Mouse (Mus musculus) CH12F3 (cell line): ENCODE results near the gene Gm773.
"Not testable (repeated sequence)": the region's sequence is repeated elsewhere in the genome, so short reads cannot be mapped to it uniquely, and the experiment has no call there.

Experiments
- in situ Hi-C: fragments of 300-500 bp; cut with MboI; formaldehyde crosslinking; loops from 2 replicates; pipeline ENCODE4 v1.14.3; 2020; ENCODE audit warnings: low sequenced_read_pairs

Gm773 gene

DNA sequence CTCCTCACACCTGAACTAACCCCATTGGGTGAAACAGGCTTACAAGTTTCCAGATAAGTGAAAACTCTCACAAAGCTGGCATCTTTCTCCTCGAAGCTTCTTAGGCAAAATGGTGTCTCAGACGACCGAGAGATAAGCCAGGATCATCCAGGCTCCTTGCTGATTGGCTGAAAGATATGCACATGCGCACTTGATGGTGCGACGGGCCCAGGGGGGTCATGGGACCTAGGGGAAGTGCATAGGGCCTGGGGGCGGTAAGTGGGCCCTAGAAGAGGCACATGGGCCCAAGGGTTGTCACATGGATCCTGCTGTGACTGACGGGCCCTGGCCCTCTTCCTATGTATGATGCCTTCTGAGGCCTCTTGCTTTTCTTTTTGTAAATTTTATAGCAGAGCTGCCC is at the start of gene Gm773:
Gene Gm773, minus strand, starts transcription at position 111 of the 400 bp plus-strand sequence.
- in situ Hi-C loops: no loop called here

DNA sequence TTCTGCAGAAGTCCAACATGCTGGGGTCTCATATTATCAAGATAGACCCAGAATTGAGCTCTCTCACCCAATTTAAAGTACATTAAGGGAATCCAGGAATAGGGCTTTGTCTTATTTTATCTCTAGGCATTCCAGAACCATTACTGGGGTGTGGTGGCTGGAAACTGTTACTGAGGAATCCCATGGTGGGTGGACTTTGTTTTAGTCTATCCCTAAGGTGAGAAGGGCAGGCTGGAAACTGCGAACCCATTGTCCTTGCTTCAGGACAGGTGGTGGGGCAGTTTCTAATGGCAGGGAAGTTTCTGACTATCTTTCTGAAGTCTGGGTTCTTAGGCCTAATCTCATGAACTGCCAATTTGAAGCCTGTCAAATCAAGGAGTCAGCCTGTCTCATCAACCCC is 26.2 kb downstream of the Gm773 start:
- in situ Hi-C loops: not testable (repeated sequence)

DNA sequence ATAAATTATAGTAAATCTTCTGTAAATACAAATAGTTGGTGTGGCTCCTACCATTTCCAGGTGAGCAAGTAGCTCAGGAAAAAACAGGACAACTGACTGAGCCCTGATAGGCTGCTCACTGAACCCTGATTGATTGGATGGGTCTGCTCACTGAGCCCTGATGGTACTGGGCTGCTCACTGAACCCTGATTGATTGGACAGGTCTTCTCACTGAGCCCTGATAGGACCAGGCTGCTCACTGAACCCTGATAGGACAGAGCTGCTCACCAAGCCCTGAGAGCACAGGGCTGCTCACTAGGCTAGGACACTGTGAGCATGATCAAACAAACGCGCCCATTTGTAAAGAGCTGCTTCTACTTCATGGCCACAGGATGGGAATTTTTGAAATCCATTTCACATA is 61.3 kb downstream of the Gm773 start:
- in situ Hi-C loops: no loop called here
